Mouse (Mus musculus) heart, postnatal 14 days (tissue): ENCODE data around the gene Slc1a3. TPM values are rescaled to one million over a fixed set of nuclear protein-coding genes. Genes with fewer than 3 reads are reported as not detected.
"Not testable (repeated sequence)": the region's sequence is repeated elsewhere in the genome, so short reads cannot be mapped to it uniquely, and the experiment has no call there.

ENCODE experiments used
- DNase-seq, 2 experiments: peaks; one replicate each; pipeline ENCODE4 v3.0.0; 2021 to 2022
- intact Hi-C: fragments of 180-260 bp; cut with DNase I; formaldehyde crosslinking; loops from one replicate; pipeline ENCODE4 v1.15.1; 2025
- total RNA-seq, 2 experiments: library from RNA; stranded (reverse); gene quantifications; 2 replicates each; pipeline ENCODE4 v1.2.3; 2021

Slc1a3 gene
- total RNA-seq, 2 experiments from 2014 or later: 1.9 to 3.2 TPM

GRCm38 (mm10) chr15:8711630-8712310 is 1.2 kb upstream of the Slc1a3 start:
- intact Hi-C loops: no loop called here
- no peak for DNase-seq

- intact Hi-C loops: no loop called here
- peak; percentile 8 to 18 for DNase-seq
Observed at GRCm38 (mm10) chr15:8709578-8709977, 986 bp downstream of the Slc1a3 start.

DNA sequence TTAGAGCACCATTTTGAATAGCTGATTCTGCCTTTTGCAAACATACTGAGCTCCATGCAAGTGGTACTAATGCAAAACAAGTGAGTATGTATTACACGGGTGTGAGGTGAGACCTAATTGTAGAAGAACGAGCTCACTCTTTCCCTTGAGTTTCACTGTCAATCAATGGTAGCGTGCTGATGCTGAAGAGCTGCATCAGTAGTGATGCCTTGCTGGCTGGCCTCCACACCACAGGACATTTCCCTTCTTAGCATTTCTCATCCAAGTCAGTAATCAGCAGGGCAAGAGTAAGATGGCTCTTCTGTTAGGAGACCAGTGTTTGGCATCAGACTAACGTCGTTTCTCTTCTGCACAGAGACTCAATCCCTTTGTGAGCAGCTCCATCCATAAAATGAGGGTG is 4.0 kb downstream of the Slc1a3 start:
- intact Hi-C loops: no loop called here
- DNase-seq: no peak

DNA sequence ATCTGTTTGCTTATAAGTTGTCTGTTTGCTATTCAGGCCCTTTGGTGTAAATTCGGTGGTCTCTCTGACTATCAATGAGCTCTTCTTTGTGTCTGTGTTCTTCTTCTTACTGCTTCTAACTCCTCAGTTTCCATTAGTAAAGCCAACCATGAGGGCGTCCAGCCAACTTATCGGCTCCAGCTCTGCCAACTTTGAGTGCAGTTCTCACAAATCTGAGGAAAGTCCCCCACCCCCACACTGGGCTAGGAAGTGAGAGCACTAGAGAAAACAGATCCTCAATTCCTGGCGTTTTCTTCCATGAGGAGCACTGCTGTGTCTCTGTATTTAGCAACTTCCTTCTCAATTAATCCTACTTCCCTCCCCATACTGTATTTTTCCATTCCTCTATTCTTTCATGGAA is 4.4 kb downstream of the Slc1a3 start:
- intact Hi-C loops: no loop called here
- no peak for DNase-seq

DNA sequence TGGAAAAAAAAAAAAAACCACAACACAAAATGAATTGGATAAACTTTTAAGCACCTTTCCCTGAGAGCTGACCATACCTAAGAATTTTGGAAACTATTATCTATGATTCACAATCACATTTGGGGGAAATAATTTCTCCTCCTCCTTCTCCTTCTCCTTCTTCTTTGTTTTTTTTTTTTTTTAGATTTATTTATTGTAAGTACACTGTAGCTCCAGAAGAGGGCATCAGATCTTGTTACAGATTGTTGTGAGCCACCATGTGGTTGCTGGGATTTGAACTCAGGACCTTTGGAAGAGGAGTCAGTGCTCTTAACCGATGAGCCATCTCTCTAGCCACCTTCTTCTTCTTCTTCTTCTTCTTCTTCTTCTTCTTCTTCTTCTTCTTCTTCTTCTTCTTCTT is 5.0 kb downstream of the Slc1a3 start:
- DNase-seq, intact Hi-C loops: not testable (repeated sequence)

DNA sequence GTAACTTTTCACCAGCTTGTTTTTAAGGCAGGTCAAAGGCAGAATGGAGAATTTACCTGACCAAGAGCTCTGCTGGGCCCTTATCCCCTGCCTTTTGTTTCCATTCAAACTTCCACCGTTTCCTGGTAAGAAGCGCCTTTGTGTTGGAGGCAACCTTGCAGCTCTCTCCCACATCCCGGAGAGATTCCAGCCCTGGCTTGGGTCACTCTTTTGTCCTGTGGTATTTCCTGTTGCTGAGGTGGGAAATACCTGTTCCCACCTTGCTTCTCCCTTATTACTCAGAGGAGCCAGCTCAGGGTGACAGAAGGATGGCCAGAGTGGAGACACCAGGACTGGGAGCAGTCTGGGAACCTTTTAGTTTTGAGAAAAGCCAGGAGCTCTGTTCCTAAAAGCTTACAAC is 12.6 kb downstream of the Slc1a3 start:
- DNase-seq: no peak
- intact Hi-C loops: no loop called here

DNA sequence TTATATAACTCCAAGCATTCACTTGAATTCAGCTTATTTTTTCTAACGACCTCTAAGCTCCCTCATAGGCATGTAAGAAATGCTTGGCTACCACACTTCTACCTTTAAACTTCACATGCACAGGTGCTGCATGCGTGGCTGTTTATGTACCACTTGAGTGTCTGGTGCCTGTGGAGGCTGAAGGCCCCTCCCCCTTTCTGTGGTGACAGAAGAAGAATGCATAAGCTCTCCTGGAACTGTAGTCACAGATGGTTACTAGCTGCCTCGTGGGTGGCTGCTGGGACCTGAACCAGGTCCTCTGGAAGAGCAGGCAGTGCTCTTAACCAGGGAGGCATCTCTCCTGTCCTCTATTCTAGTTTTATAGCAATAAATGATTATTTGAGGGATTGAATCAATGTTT is 13.1 kb downstream of the Slc1a3 start:
- intact Hi-C loops: no loop called here
- DNase-seq: no peak

DNA sequence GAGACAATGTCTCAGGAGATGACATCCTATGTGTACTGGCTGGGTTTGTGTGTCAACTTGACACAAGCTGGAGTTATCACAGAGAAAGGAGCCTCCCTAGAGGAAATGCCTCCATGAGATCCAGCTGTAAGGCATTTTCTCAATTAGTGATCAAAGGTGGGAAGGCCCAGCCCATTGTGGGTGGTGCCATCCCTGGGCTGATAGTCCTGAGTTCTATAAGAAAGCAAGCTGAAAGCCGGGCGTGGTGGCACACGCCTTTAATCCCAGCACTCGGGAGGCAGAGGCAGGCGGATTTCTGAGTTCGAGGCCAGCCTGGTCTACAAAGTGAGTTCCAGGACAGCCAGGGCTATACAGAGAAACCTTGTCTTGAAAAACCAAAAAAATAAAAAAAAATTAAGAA is 20.4 kb downstream of the Slc1a3 start:
- DNase-seq, intact Hi-C loops: not testable (repeated sequence)

- no peak for DNase-seq
- intact Hi-C loops: no loop called here
Observed at GRCm38 (mm10) chr15:8686846-8687245, 23.7 kb downstream of the Slc1a3 start.

DNA sequence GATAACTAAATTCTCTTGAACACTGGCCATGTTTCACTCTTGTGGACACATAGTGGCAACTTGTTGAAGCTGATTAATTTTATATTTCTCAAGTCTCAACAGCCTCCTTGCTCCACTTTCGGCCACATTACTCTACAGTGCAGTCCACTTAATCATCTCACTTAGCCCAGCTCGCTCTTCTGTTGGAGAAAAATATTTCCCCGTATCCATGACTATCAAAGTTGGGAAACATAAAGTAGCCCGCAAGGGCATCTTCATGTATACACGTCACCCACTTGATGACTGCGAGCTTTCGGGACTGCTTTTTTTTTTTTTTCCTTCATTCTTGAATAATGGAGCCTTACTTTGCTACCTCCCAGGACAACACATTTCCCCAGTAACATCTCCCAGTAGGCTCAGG is 25.1 kb downstream of the Slc1a3 start:
- no peak for DNase-seq
- intact Hi-C loops: no loop called here

GRCm38 (mm10) chr15:8684263-8684662 is 26.3 kb downstream of the Slc1a3 start:
- no peak for DNase-seq
- intact Hi-C loops: no loop called here

DNA sequence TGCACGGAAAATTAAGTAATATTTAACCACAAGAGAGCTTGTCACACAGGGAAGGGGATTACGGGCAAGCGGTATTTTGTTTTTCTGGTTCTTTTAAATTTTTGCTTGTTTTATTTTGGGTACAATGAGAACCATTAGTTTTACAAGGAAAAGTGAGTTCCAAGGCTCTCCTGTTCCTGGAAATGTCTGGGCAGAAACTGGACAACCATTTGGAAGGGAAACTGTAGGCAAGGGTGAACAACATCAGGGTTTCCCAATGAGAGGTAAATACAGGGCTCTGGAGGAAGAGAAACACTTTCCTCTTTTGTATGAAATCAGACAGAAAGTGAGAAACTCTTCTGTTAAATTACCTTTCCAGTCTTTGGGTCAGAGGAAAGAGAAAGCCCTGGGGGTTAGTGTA is 27.7 kb downstream of the Slc1a3 start:
- intact Hi-C loops: no loop called here
- DNase-seq: no peak

GRCm38 (mm10) chr15:8682421-8682820 is 28.1 kb downstream of the Slc1a3 start:
- intact Hi-C loops: no loop called here
- DNase-seq: no peak

DNA sequence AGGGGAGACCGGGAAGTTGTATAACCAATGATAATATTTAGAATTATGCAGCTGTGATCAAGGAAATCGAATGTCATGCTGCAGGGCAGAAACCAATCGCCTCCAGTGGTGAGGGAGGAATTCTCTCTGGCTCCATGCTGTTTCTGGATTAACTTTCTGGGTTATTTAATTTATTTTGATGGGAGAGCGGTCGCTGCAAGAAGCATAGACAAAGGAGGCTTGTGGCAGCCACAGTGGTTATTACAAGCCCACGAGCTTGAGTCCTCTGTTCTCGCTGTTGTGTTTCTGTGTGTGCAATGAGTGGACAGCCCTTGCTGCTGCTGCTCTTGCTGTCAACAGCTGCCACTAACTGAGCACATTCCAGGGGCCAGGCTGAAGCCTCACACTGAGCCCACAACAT is 28.6 kb downstream of the Slc1a3 start:
- intact Hi-C loops: no loop called here
- no peak for DNase-seq

DNA sequence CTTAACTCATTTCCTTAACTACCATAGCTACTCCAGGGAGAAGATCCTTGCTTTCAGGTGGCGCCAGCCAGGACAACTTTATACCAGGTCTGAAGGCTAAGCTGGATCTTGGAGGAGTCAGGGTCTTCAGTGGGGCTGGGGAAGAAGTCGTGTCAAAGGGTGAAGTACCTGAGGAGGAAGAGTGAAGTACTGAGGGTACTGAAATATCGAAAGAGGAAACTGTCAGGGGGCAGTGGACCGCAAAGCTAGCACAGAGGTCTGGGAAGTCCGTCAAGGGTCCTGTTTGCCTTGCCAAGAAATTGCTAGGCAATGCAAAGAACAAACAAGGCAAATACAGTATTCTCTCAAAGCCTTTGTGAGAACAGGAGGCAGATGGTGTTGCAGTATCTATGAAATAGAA is 29.6 kb downstream of the Slc1a3 start:
- no peak for DNase-seq
- intact Hi-C loops: no loop called here

DNA sequence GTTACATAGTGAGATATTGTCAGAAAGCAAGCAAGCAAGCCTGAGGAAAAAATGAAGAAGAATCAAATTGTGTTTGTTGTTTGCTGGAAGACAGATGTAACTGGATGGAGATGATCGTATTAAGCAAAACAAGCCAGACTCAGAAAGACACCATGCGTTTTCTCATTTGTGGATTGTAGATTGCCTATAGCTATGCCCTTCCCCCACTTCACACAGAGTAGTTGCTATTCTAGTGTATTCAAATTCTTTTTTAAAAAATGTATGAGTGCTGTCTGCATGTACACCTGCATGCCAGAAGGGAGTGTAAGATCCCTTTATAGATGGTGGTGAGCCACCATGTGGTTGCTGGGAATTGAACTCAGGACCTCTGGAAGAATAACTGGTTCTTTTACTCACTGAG is 33.6 kb downstream of the Slc1a3 start:
- intact Hi-C loops: no loop called here
- no peak for DNase-seq

DNA sequence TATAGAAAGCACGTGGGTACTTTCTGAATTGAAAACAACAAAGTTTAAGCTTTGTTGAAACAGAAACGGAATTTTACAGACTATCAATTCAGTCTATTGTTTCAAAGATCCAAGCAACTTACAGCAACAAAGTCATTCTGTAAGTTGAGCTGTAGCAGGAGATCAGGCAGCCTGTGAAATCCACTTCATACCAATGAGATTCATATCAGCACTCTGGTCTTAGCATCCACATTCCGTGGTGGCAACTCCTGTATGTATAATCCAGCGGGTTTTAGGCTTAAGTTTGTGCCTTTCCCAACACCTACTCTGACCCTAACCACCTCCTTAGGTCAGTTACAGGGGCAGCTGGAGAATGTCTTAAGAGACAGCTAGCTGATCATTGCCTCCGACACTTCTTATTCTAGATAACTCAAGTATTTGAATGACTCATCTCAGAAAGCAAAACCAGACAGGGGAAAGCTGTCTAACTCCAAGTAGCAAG is 34.3 kb downstream of the Slc1a3 start:
- intact Hi-C loops: no loop called here
- no peak for DNase-seq

- DNase-seq: no peak
- intact Hi-C loops: no loop called here
Observed at GRCm38 (mm10) chr15:8675616-8676015, 34.9 kb downstream of the Slc1a3 start.

- intact Hi-C loops: no loop called here
- DNase-seq: peak; percentile 19 to 37
Observed at GRCm38 (mm10) chr15:8672532-8672931, 38.0 kb downstream of the Slc1a3 start.

DNA sequence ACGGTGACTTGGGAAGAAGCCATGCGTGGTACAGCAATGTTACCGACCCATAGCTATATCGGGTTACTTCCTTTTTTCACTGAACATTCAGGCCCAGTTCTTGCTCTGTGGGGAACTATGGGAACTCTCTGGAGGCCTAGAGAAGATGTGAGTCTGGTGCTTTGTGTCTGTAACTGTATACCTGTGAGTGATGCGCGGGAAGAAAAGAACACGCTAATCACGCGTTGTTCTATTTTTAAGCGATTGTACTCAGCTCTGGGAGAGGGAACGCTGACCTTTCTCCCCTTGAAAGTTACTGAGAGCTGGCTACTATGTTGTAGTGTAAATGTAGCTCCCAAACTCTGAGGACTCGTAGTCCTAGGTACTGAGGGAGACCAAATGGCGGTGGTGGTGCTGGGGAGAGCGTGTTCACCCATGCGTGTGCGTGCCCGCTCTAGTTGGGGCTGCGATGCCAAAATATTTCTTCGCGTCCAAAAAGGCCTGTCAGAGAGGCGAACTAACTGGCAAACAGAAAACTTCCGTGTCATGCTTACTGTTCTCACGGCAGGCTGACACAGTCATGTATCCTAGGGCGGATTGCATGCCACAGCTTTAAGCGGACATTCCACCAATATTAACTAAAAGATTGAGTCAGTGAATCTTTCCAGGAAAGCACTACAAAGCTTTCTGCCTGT is 42.6 kb downstream of the Slc1a3 start:
- intact Hi-C loops: no loop called here

DNA sequence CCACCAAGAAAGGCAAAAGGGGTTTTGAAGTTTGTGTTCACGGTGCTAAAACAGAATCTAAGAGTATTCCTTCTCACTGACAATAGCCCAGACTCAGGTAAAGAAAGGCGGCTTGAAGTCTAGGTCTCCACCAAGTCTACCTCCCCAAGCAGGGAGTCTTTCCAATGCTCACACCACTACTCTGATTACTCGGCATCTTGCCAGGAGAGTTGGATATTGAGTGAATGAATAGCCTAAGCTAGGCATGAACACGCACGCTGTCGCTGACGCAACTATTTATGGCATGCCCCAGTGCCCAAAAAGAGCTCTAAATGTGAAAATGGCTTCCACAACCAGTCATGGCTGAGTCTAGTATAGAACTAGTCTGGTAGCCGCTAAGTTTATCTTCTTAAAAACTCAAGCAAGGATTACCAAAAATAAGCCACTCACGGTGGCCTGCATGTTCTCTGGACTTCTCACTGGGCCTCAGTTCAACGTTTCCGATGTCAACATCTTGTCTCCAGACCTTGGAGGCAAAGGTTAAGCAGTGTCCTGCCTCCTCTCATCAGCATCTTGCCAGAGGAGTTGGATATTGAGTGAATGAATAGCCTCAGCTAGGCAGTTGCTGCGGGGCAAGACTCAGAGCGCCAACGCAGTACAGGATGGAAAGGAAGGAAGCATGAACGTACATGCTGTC is 44.8 kb downstream of the Slc1a3 start:
- intact Hi-C loops: no loop called here
- no peak for DNase-seq

More for the DNA sequence above, 42.6 kb downstream of the Slc1a3 start:
- no peak for DNase-seq
